Mouse (Mus musculus) liver, postnatal 0 days (tissue): ENCODE data around the gene Agbl3. TPM values are rescaled to one million over a fixed set of nuclear protein-coding genes. Genes with fewer than 3 reads are reported as not detected.

ENCODE experiments used
- ATAC-seq: fragments of 200-750 bp; cut with Nextera tagmentation; 2 replicates; pipeline ENCODE4 v1.8.0; 2017; ENCODE audit warnings: mild to moderate bottlenecking, moderate library complexity
- DNase-seq: peaks from one replicate; pipeline ENCODE4 v3.0.0-alpha.2; 2016
- H3K27ac ChIP-seq: fragments of 300-500 bp; sonication (generic); 2 replicates; pipeline ENCODE4 v1.5.1; 2014; ENCODE audit warnings: antibody characterized with exemption, moderate library complexity, mild to moderate bottlenecking, low read depth
- H3K27me3 ChIP-seq: fragments of 300-500 bp; sonication (generic); 2 replicates; pipeline ENCODE4 v1.6.1; 2014; ENCODE audit warnings: low read length, control low read depth, mixed read lengths; ENCODE audit not compliant: insufficient read depth
- H3K36me3 ChIP-seq: fragments of 300-500 bp; sonication (generic); replicated peaks from 2 replicates; pipeline ENCODE4 v1.6.1; 2014; ENCODE audit warnings: mild to moderate bottlenecking, control low read depth, low read length, moderate library complexity, mixed read lengths; ENCODE audit not compliant: insufficient read depth
- H3K4me1 ChIP-seq: fragments of 300-500 bp; sonication (generic); 2 replicates; pipeline ENCODE4 v1.6.1; 2014; ENCODE audit warnings: antibody characterized with exemption, mild to moderate bottlenecking, control low read depth; ENCODE audit not compliant: insufficient read depth
- H3K4me2 ChIP-seq: fragments of 300-500 bp; sonication (generic); 2 replicates; pipeline ENCODE4 v1.6.1; 2014; ENCODE audit warnings: low read depth, mild to moderate bottlenecking, low read length, moderate library complexity, mixed read lengths
- H3K4me3 ChIP-seq: fragments of 300-500 bp; sonication (generic); 2 replicates; pipeline ENCODE4 v1.5.1; 2014; ENCODE audit warnings: low read depth, low read length
- H3K9ac ChIP-seq: fragments of 300-500 bp; sonication (generic); replicated peaks from 2 replicates; pipeline ENCODE4 v1.6.1; 2014; ENCODE audit warnings: mild to moderate bottlenecking, moderate library complexity
- H3K9me3 ChIP-seq: fragments of 300-500 bp; sonication (generic); 2 replicates; pipeline ENCODE4 v1.6.1; 2016; ENCODE audit warnings: mild to moderate bottlenecking, control low read depth, low read length, mixed read lengths
- CTCF ChIP-seq: sonication (generic); IDR thresholded peaks from 2 replicates; pipeline ENCODE4 v1.5.1; 2016; ENCODE audit warnings: antibody characterized with exemption, low read depth
- EP300 ChIP-seq: IDR thresholded peaks from 2 replicates; pipeline ENCODE4 v1.6.1; 2016; ENCODE audit warnings: antibody characterized with exemption, low read depth, mild to moderate bottlenecking
- WGBS: fragments of 180-500 bp; shearing (Covaris S2); extraction: QIAGEN DNeasy Blood & Tissue Kit; methylation state at CpG from one replicate; pipeline ENCODE4 v1.1.7; 2014; ENCODE audit not compliant: insufficient replicate concordance; 5-methylcytosine and 5-hydroxymethylcytosine counted together
- polyA plus RNA-seq: library from polyadenylated mRNA; unstranded; fragments of >200 nt; fragmentation: Nextera tagmentation; extraction: Ambion mirVana; gene quantifications from 2 replicates; pipeline ENCODE4 v1.2.1, GENCODE M21; 2015

Gene Agbl3
- polyA plus RNA-seq, 1 experiment from 2014 or later = 5.3 TPM

DNA sequence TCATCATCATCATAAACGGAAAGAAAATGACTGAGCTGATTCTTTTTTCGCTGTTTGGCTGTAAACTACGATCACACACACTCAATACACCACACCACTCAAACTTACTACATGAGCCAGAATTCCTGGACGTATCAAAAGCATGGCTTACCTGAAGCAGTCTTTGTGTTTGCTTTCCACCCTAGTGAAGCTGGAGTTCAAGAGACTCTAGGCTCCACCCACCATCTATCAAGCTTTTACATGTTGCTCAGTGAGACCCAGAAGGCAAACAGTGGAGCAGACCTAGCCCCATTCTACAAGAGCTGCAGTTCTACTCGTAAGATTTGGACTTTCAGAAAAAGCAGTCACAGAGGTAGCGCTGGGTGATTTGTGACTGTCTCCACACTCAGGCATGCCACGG, 122.3 kb downstream of the Agbl3 start:
- H3K4me1 ChIP-seq = peaks cover 37% of the 10 kb centered on the region
- no peaks in the 10 kb centered on the region for H3K27me3 ChIP-seq
- H3K36me3 ChIP-seq = peaks cover 59% of the 10 kb centered on the region
- no peak overlapping the region for H3K4me3 ChIP-seq
- ATAC-seq = no peak
- H3K4me2 ChIP-seq = 0 out of 2 replicates have a peak overlapping the region, but pooled peaks have one; percentile 8
- H3K9me3 ChIP-seq = no peaks in the 10 kb centered on the region
- TF ChIP-seq CTCF (no peak), EP300 (no peak)
- WGBS = 79% methylated on average over 7 of the region's 7 CpGs
- no peak overlapping the region for H3K9ac ChIP-seq
- 0 out of 2 replicates have a peak overlapping the region, but pooled peaks have one; percentile 16 for H3K27ac ChIP-seq
- no peak for DNase-seq

DNA sequence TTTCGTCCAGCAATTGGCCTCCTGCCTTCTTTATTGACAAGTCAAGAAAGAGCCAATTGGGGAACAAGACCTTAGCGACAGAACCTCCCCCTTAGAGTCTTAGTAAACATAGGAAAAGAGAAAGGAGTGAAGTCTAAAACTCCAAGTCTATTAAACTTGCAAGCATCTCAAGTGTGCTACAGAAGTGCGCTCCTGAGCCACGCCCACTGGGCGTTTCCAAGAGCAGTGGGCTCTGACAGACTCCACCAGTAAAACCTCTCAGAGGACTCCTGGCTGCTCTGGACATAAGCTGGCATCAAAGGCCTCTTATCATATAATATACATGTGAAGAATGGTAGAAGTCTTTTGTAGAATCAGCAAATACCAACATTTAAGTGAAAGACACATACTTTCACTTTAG, 123.2 kb downstream of the Agbl3 start:
- H3K27ac ChIP-seq = no peak overlapping the region
- WGBS = 77% methylated on average over 5 of the region's 5 CpGs
- DNase-seq (no peak), ATAC-seq (no peak)
- H3K9ac ChIP-seq = no peak overlapping the region
- H3K36me3 ChIP-seq = peaks cover 59% of the 10 kb centered on the region
- H3K27me3 ChIP-seq = no peaks in the 10 kb centered on the region
- no peak overlapping the region for H3K4me3 ChIP-seq
- no peaks in the 10 kb centered on the region for H3K9me3 ChIP-seq
- no peak for TF ChIP-seq CTCF
- TF ChIP-seq EP300 = no peak
- H3K4me1 ChIP-seq = peaks cover 44% of the 10 kb centered on the region
- no peak overlapping the region for H3K4me2 ChIP-seq

GRCm38 (mm10) chr6:34903851-34904250, 123.6 kb downstream of the Agbl3 start:
- Histone ChIP-seq H3K4me2 (no peak overlapping the region), H3K27me3 (no peaks in the 10 kb centered on the region), H3K4me1 (peaks cover 48% of the 10 kb centered on the region), H3K4me3 (no peak overlapping the region), H3K27ac (no peak overlapping the region), H3K9me3 (no peaks in the 10 kb centered on the region), H3K9ac (no peak overlapping the region), H3K36me3 (peaks cover 61% of the 10 kb centered on the region)
- 92% methylated on average over 10 of the region's 10 CpGs for WGBS
- ATAC-seq (no peak), DNase-seq (no peak)
- no peak for TF ChIP-seq CTCF
- no peak for TF ChIP-seq EP300

DNA sequence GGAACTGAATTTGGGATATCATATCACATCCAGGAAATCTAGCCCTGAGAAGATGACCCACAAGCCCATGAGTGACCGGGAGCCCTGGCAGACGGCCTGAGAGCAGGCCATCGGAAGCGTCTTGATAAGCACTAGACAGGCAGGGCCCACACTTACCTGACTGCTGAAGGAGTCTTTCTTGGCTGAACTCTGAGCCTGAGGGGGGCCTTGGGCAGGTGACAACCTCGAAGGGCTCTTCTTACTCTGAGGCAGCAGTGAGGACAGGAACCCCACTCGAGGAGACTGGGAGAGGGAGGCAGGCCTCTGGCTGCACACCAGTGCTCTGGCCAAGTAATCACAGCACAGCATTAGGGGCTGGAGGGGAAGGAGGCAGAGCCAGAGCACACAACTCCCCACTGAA, 124.1 kb downstream of the Agbl3 start:
- H3K27ac ChIP-seq = no peak overlapping the region
- TF ChIP-seq CTCF (no peak), EP300 (no peak)
- DNase-seq = no peak
- no peak overlapping the region for H3K4me3 ChIP-seq
- 83% methylated on average over 6 of the region's 6 CpGs for WGBS
- no peak overlapping the region for H3K9ac ChIP-seq
- H3K27me3 ChIP-seq = no peaks in the 10 kb centered on the region
- no peaks in the 10 kb centered on the region for H3K9me3 ChIP-seq
- ATAC-seq = no peak
- H3K4me2 ChIP-seq = no peak overlapping the region
- H3K4me1 ChIP-seq = peaks cover 47% of the 10 kb centered on the region
- peaks cover 64% of the 10 kb centered on the region for H3K36me3 ChIP-seq

DNA sequence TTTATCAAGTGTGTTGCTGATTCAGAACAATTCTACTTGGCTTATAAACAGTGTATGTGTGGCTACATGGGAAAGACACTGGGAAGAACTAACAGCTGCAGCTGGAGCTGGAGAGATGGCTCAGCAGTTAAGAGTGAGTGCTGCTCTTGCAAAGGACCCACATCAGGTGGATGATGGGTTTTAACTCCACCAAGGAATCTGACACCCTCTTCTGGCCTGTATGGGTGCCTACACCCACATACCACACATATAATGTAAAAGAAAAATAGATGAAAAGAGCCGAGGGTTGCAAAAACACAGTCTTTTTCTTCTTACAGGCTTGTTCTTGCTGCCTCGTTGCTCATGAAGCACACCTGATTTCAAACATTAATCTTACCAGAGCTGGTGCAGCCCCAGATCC, 125.9 kb downstream of the Agbl3 start:
- H3K9me3 ChIP-seq = no peaks in the 10 kb centered on the region
- TF ChIP-seq CTCF = peak; percentile 46
- TF ChIP-seq EP300 = no peak
- no peaks in the 10 kb centered on the region for H3K27me3 ChIP-seq
- H3K4me1 ChIP-seq = peaks cover 48% of the 10 kb centered on the region
- H3K36me3 ChIP-seq = peaks cover 62% of the 10 kb centered on the region
- DNase-seq (no peak), ATAC-seq (no peak)
- 72% methylated on average over 2 of the region's 2 CpGs for WGBS
- H3K4me2 ChIP-seq = no peak overlapping the region
- no peak overlapping the region for H3K4me3 ChIP-seq
- no peak overlapping the region for H3K27ac ChIP-seq
- H3K9ac ChIP-seq = no peak overlapping the region

GRCm38 (mm10) chr6:34906661-34907060, 126.4 kb downstream of the Agbl3 start:
- H3K4me3 ChIP-seq = no peak overlapping the region
- no peak overlapping the region for H3K9ac ChIP-seq
- H3K27ac ChIP-seq = peak overlapping the region; percentile 87
- no peak for DNase-seq
- H3K36me3 ChIP-seq = peaks cover 57% of the 10 kb centered on the region
- peaks cover 47% of the 10 kb centered on the region for H3K4me1 ChIP-seq
- peak overlapping the region; percentile 58 for H3K4me2 ChIP-seq
- no peaks in the 10 kb centered on the region for H3K27me3 ChIP-seq
- TF ChIP-seq EP300 (no peak), CTCF (no peak)
- no peak for ATAC-seq
- WGBS = 82% methylated on average over 4 of the region's 4 CpGs
- no peaks in the 10 kb centered on the region for H3K9me3 ChIP-seq

DNA sequence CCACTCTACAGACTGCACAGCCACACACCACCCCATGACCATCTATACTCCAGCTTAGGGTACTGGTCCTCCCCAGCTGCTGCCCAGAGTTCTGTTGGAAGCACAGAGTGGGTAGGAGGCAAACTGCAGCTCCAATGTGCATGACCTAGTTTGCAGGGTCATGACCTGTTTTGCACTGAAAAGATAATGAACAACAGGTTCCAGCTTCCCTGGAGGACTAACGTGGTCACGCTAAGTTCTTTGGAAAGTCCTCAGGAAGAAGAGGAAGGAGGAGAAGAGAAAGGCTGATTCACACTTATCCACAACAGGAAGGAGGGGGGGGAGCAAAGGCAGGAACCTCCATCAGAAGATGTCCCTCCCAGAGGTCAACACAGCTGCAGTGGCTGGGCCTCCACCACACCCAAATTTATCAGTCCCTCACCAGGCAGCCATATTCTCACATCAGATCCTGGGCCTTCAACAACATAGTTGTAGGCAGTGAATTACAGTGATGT, 126.9 kb downstream of the Agbl3 start:
- DNase-seq (peak; percentile 64), ATAC-seq (peak; percentile 68)
- Histone ChIP-seq H3K27me3 (no peaks in the 10 kb centered on the region), H3K27ac (peak overlapping the region; percentile 87), H3K36me3 (peaks cover 52% of the 10 kb centered on the region), H3K4me2 (peak overlapping the region; percentile 58), H3K9me3 (no peaks in the 10 kb centered on the region), H3K9ac (0 out of 2 replicates have a peak overlapping the region, but pooled peaks have one; percentile 28), H3K4me1 (peaks cover 41% of the 10 kb centered on the region), H3K4me3 (no peak overlapping the region)
- WGBS = 24% methylated on average over 2 of the region's 2 CpGs
- peak; percentile 75 for TF ChIP-seq EP300
- no peak for TF ChIP-seq CTCF
